Mouse (Mus musculus) pancreas, adult 10 weeks (tissue): ENCODE data around the gene Amy2a4. TPM values are rescaled to one million over a fixed set of nuclear protein-coding genes. Genes with fewer than 3 reads are reported as not detected.

Source experiments
- polyA plus RNA-seq: library from polyadenylated mRNA; stranded (reverse); fragments of 350-450 nt; fragmentation: Illumina TruSeq; extraction: RNeasy Lipid Tissue Mini Kit (QIAGEN cat#74804); gene quantifications from one replicate; pipeline ENCODE4 v1.2.3, GENCODE M21; 2015; ENCODE audit warnings: low read depth, low replicate concordance; ENCODE audit not compliant: insufficient read depth

The Amy2a4 gene
- 6,236 TPM for polyA plus RNA-seq

GRCm38 (mm10) chr3:113291349-113291748 is at the start of gene Amy2a4:
Amy2a4 (minus strand) TSS chr3:113291449.

GRCm38 (mm10) chr3:113323952-113324351 is 32.7 kb upstream of the Amy2a4 start, which contains the start of gene Amy2a3:
Amy2a3 (minus strand) TSS chr3:113324052.

GRCm38 (mm10) chr3:113258737-113259136 is 32.5 kb downstream of the Amy2a4 start, which contains the start of gene Amy2a5:
Amy2a5 (minus strand) TSS chr3:113258837.

Other genes starting within 250 kb of the Amy2a4 start
- 67,477 TPM for gene Amy2a5, start 32.6 kb downstream of the Amy2a4 start, polyA plus RNA-seq
- gene Amy2a3, start 32.6 kb upstream of the Amy2a4 start, polyA plus RNA-seq: 6,236 TPM
- gene Amy2a2, start 65.2 kb upstream of the Amy2a4 start, polyA plus RNA-seq: 6,236 TPM
- gene Amy2a1, start 241.0 kb upstream of the Amy2a4 start, polyA plus RNA-seq: not detected